Mouse (Mus musculus) embryonic fibroblast, embryonic 13.5 days (primary cell): ENCODE data around the gene Tec. TPM values are rescaled to one million over a fixed set of nuclear protein-coding genes. Genes with fewer than 3 reads are reported as not detected.

Experiments
- H3K27ac ChIP-seq: 2 replicates; pipeline ENCODE4 v1.5.1; 2012; ENCODE audit warnings: low read length, control low read depth, inconsistent platforms; ENCODE audit not compliant: insufficient read depth
- H3K4me1 ChIP-seq: 2 replicates; pipeline ENCODE4 v1.6.1; 2011; ENCODE audit warnings: low read length; ENCODE audit not compliant: control insufficient read depth, insufficient read depth
- H3K4me3 ChIP-seq: 2 replicates; pipeline ENCODE4 v1.5.1; 2011; ENCODE audit warnings: mild to moderate bottlenecking, control low read depth, low read length; ENCODE audit not compliant: insufficient read depth
- CTCF ChIP-seq: IDR thresholded peaks from 2 replicates; pipeline ENCODE4 v1.5.1; 2011; ENCODE audit warnings: mild to moderate bottlenecking, control low read depth, low read length, moderate library complexity, borderline replicate concordance; ENCODE audit not compliant: insufficient read depth
- POLR2A ChIP-seq: IDR thresholded peaks from 2 replicates; pipeline ENCODE4 v1.6.1; 2011; ENCODE audit warnings: low read depth, mild to moderate bottlenecking, control low read depth, low read length, moderate library complexity
- polyA plus RNA-seq: library from polyadenylated mRNA; stranded (reverse); fragments of >200 nt; gene quantifications from 2 replicates; pipeline ENCODE4 v1.2.4, GENCODE M21; 2011; ENCODE audit warnings: low read depth; ENCODE audit not compliant: missing spikeins, insufficient read length

The Tec gene
- polyA plus RNA-seq, 1 experiment = 9.4 TPM

DNA sequence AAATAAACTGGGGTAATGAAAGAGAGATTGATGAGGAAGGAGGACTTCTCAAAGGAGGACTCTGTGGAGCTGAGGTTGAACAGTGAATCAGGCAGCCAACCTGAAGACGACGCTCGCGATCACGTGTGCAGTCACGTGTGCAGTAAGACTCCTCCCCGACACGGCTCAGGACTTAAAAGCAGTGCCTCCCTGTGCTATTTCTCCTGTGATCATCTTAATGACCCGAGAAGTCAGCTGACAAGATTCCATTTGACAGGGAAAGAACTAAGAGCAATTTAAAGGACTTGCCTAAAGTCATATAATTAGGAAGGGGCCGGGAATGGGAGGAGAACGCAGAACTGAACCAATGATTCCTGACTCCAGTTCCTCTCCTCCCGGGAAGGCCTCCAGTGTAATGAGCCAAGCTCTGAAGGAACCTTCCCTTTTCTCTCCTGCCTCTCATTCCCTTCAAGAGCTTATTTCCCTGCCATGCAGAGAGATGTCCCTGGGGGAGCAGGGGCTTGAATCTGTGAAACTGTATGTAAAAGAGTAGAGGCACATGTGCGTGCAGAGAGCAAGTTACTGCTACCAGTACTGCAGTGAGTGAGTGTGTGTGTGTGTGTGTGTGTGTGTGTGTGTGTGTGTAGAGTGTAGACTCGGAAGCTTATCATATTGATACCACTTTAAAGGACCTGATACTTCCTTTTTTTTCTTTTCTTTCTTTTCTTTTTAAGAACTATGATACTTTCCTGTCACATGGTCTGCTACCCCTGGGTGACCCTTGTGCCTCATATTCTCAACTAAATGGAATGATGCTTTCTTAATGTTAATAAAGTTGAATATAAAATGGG lies 1.7 kb upstream of the Tec start:
- Histone ChIP-seq H3K4me3 (no peak overlapping the region), H3K4me1 (peaks cover 2% of the 10 kb centered on the region; the same call in 1 of the 2 replicates), H3K27ac (no peak overlapping the region)
- TF ChIP-seq POLR2A = no peak
- TF ChIP-seq CTCF = no peak

DNA sequence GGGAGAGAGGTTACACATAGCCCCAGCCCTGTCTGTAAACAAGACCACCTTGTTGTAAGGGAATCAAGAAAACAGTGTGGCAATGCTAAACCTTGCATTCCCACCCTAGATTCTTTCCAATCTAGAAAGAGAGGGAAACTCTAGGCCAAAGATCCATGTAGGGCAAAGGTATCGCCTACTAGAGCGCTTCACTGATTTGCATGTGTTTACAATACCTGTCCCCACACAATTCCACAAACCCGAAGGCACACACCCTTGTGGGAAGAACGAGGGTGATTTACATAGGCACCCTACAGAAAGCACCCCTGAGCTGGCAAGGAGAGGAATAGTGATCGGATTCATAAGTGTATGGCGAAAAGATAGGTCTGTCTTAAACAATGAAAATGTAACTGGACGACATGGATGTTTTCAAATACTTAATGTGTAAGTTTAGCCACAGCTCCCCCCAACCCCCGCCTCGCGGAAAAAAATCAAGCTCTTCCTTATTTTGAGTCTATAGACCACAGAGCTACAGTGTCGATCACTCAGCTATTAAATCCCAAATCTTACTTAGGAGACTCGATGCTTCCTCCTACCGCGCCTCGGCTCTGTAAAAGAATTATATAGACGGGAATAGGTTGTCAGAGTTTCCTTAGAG lies 1.1 kb downstream of the Tec start:
- H3K4me3 ChIP-seq = peak overlapping the region; percentile 56

DNA sequence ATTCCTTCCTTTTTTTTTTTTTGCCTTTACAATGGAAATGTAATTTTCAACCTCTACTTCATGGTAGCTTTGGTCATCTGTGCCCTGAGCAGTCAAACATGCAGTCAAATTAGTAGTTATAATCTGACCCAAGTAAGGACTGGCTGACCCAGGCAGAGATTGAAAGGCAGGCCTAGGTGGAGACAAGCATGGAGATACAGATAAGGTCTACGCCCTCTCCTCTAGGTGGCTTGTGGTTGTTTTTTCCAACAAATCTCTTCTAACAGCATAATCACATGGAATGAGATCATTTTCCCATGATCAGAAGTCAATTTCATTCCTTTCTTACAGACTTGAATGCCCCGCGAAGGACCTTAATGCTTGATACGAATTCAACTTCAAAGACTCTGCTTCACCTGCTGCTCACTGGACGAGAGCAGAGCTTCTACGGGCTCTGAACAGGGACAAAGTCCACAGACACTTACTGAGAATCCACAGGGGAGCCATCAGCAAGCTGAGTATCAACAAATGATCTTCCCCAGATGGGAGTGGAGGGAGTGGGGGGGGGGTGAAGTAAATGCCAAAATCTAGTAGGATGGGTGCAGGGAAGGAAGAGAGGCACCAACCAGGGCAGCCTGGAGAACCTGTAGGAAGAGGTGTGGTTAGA lies 1.9 kb downstream of the Tec start:
- no peak overlapping the region for H3K27ac ChIP-seq
- TF ChIP-seq POLR2A (no peak), CTCF (no peak)
- H3K4me3 ChIP-seq = no peak overlapping the region
- peaks cover 7% of the 10 kb centered on the region; the same call in 1 of the 2 replicates for H3K4me1 ChIP-seq

More for the DNA sequence above, 1.1 kb downstream of the Tec start:
- Histone ChIP-seq H3K27ac (no peak overlapping the region), H3K4me1 (peaks cover 5% of the 10 kb centered on the region; the same call in 1 of the 2 replicates)
- TF ChIP-seq POLR2A = no peak
- TF ChIP-seq CTCF = no peak

DNA sequence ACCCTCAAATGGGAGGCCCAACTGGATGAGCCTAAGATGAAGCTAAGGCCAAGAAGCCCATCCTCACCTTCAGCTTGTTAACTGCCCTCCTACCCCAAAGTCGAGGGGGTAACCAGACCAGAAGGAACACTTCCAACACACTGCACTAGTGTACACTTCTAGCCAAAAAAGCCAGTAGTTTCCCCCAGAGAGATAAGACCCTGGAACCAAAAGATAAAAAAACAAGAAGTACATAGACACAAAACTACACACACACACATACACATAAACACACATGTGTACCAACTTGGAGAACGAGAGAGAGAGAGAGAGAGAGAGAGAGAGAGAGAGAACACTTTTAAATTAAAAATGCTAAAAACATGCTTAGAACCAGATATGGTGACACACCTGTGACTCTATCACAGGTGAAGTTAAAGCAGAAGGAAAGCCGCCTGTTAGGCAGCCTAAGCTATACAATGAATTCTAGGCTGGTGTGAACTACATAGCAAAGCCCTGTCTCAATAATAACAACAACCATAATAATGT lies 3.6 kb downstream of the Tec start:
- H3K4me3 ChIP-seq = no peak overlapping the region
- no peak overlapping the region for H3K27ac ChIP-seq
- TF ChIP-seq CTCF (no peak), POLR2A (no peak)
- peaks cover 7% of the 10 kb centered on the region; the same call in 1 of the 2 replicates for H3K4me1 ChIP-seq

DNA sequence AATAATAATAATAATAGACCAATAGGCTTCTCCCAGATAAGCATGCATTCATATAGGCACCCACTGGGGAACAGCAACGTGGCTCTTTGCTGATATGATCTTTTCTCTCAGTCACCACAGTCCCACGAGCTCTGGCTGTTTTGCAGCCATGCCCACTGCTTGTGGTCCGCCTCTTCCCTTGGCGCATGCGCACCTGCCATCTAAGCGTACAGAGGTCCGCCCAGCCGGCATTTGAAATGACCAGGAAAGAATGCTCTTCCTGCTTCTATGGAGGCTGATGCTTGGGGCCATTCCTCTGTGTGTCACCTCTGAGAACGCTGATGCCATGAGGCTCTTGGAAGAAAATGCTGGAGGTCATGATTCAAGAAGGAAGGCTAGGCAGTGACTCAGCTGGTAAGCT lies 5.1 kb downstream of the Tec start:
- Histone ChIP-seq H3K4me3 (no peak overlapping the region), H3K4me1 (peaks cover 7% of the 10 kb centered on the region; the same call in 1 of the 2 replicates), H3K27ac (no peak overlapping the region)
- TF ChIP-seq POLR2A (no peak), CTCF (no peak)

DNA sequence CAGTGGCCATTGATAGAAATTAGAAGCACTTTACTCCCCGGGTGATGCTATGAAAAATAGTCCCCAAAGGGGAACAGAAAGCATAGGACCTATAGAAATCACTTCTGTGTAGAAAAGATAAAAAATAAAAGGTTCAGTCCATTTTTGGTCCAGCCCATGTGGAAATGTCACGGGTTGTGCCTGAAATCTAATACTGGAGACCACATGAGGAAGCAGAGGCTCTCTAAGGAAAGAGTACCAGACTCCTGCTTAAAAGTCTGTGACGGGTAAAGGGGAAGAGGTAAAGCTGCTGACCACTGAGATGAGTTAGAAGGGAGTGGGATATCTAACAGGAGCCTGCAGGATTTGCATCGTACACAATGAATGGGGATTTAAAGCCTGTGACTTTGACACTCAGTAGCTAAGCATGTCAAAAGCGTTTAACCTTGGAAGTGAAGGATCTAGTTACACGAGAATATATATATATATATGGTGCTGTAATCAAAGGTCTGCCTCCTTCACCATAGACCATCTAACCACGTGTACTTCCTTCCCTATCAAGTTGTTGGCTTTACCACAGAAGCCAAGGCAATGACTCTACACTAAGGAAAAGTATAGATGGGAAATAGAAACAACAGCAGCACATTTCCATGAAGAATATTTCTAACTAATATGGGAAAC lies 6.4 kb downstream of the Tec start:
- TF ChIP-seq CTCF = no peak
- TF ChIP-seq POLR2A = no peak
- peaks cover 12% of the 10 kb centered on the region; the same call in 1 of the 2 replicates for H3K4me1 ChIP-seq
- H3K4me3 ChIP-seq = no peak overlapping the region
- H3K27ac ChIP-seq = no peak overlapping the region

DNA sequence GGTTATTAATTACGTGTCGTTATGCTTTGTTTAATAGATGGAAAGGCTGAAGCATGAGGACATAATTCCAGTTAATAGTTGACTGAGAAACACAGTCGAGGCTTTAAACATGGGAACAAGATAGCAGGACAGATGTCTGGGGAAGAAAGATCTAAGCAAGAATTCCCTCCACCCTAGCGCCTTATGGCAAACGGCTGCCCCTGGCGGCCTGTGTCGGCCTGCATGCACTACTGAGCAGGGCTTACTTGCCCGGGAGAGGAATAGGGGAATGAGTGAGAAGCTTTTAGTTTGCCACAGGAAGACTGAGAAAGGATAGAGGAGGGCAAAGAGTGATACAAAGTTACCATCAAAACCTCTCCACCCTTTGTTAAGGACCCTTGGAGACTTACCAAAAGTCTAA lies 7.4 kb downstream of the Tec start:
- Histone ChIP-seq H3K27ac (no peak overlapping the region), H3K4me1 (peaks cover 17% of the 10 kb centered on the region), H3K4me3 (no peak overlapping the region)
- no peak for TF ChIP-seq CTCF
- TF ChIP-seq POLR2A = no peak

DNA sequence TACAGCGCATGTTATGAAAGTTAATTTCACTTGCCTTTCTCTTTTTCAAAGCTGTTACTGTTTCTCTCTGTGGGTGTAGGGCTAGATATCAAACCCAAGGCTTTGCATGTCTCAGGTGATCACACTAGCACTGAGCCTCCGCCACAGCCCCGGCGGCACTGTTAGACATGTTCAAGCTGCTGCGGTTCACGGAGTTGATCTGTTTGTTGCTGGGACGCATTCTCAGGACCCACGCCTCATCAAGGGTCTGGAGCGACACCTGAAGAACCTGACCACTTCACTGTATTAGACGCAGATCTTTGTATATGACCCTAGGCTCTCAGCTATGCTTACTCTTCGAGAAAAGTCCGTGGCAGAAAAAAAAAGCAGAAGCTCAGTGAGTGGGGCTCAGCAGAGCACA lies 10.0 kb downstream of the Tec start:
- no peak overlapping the region for H3K27ac ChIP-seq
- H3K4me1 ChIP-seq = peaks cover 25% of the 10 kb centered on the region
- no peak overlapping the region for H3K4me3 ChIP-seq
- no peak for TF ChIP-seq CTCF
- no peak for TF ChIP-seq POLR2A

DNA sequence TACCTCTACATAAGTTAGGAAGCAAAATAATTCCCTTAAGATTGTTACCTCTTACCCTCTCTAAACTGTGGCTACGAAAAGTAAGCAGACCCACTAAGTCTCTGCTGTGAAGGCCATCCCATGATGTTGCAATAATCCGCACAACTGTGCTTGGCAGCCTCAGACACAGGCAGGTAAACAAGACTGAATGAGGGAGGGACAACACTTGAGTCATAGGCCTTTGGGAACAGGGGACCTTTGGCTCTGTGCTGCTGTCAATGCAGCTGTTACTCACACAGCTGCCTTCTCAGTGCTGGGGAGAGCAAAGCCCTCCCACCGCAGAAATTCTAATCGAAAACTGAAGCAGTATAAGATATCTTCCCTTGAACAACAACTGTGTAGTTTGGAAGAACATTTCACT lies 10.5 kb downstream of the Tec start:
- Histone ChIP-seq H3K4me1 (peaks cover 25% of the 10 kb centered on the region), H3K4me3 (no peak overlapping the region), H3K27ac (no peak overlapping the region)
- no peak for TF ChIP-seq POLR2A
- TF ChIP-seq CTCF = no peak
